Mouse (Mus musculus): ENCODE data around the gene Rgs10. TPM values are rescaled to one million over a fixed set of nuclear protein-coding genes. Genes with fewer than 3 reads are reported as not detected.

Rgs10 gene
- polyA plus RNA-seq (2015; fragmentation: Nextera tagmentation; extraction: Ambion mirVana): 31.7 and 32.3 TPM in 2 replicates

DNA sequence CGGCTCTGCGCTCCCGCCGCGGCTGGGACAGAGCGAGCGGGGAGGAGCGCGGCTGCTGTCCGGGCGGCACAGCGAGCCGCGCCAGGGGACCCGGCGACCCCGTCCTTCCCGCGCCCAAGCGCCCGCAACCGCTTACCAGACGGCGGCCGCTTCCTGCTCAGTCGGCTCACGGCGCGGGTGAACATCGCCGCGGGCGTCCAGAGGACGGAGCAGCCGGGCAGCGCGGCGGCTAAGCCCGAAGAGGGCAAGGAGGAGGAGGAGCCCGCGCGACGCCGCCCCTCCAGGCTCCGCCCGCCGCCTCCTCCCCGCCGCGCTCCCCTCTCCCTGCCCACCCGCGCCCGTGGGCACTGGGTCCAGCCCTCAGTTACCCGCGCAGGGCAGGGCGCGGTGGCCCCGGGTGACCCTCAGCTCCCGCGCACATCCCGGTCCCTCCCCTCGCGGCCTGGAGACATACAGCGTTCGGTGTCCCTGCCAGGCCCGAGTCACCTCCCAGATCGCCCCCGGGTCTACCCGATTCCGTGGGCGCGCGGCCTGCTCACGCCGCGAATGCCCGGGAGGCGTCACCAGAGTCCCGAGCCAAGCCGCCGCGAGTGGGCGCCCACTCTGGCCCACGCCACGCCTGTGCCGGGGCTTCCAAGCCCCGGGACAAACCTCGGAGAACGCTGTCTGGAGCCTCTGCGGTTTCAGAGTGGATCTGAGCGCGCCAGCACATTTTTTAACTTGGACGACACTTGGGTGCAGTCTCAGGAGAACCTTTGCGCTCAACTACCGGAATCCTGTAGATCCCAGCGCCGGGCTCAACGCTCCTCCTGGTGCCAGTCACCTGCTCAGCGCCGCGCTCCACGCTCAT is at the start of gene Rgs10:
Gene Rgs10 (minus strand): TSS at position 829 of the 850 bp plus-strand sequence.
- Histone ChIP-seq H3K4me3 (ENCODE audit: low read depth, low read length) (peak within 1 kb of the TSS; percentile 79), H3K27ac (ENCODE audit: low read depth) (peak within 1 kb of the TSS; percentile 22; the same call in 1 of the 2 replicates), H3K9me3 (ENCODE audit: low read length) (no peaks in the 10 kb centered on the region), H3K36me3 (replicated peaks; ENCODE audit: insufficient read depth, low read length) (no peaks in the 10 kb centered on the region), H3K4me1 (ENCODE audit: insufficient read depth) (peaks cover 25% of the 10 kb centered on the region), H3K9ac (replicated peaks) (peak within 1 kb of the TSS; percentile 74), H3K27me3 (ENCODE audit: insufficient read depth, low read length) (peaks cover 49% of the 10 kb centered on the region), H3K4me2 (ENCODE audit: low read depth, low read length) (peak within 1 kb of the TSS; percentile 100)
- peak; percentile 70 for DNase-seq
- no peak for TF ChIP-seq EP300 (IDR thresholded peaks at IDR 0.05; ENCODE audit: low read depth)
- TF ChIP-seq CTCF (IDR thresholded peaks at IDR 0.05; ENCODE audit: low read depth): 0 out of 2 replicates have a peak, but pooled peaks have one; percentile 7
- WGBS (ENCODE audit: insufficient replicate concordance): 4% methylated on average over 71 of the region's 102 CpGs
- peak; percentile 77 for ATAC-seq

DNA sequence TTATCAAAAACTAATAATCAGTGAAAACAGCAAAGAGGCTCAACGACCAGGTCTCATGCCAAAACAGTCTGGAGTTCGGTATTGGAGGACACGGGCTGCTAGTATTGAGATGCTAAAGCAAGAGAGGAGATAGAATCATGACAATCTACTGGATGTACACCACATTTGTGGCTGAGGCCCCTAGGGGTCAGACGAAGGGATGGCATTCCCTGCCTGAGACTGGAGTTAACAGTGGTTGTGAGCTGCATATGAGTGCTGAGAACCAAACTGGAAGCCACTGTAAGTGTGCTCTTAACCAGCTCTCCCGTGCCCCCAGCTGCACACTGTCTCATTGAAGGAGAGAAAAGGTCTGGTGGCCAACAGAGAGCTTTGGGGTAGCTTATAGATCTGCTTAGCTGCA is 43.8 kb upstream of the Rgs10 start:
- TF ChIP-seq CTCF (IDR thresholded peaks at IDR 0.05; ENCODE audit: low read depth) (peak; percentile 25; the same call in 1 of the 2 replicates), EP300 (IDR thresholded peaks at IDR 0.05; ENCODE audit: low read depth) (no peak)
- Histone ChIP-seq H3K4me3 (ENCODE audit: low read depth, low read length) (peak overlapping the region; percentile 92; the same call in 1 of the 2 replicates), H3K4me1 (ENCODE audit: insufficient read depth) (peaks cover 19% of the 10 kb centered on the region), H3K4me2 (ENCODE audit: low read depth, low read length) (peak overlapping the region; percentile 96), H3K36me3 (replicated peaks; ENCODE audit: insufficient read depth, low read length) (no peaks in the 10 kb centered on the region), H3K9ac (replicated peaks) (peak overlapping the region; percentile 90; the same call in 1 of the 2 replicates), H3K27ac (ENCODE audit: low read depth) (no peak overlapping the region), H3K27me3 (ENCODE audit: insufficient read depth, low read length) (no peaks in the 10 kb centered on the region), H3K9me3 (ENCODE audit: low read length) (no peaks in the 10 kb centered on the region)
- DNase-seq: no peak
- WGBS (ENCODE audit: insufficient replicate concordance): 61% methylated on average over 5 of the region's 5 CpGs
- no peak for ATAC-seq

DNA sequence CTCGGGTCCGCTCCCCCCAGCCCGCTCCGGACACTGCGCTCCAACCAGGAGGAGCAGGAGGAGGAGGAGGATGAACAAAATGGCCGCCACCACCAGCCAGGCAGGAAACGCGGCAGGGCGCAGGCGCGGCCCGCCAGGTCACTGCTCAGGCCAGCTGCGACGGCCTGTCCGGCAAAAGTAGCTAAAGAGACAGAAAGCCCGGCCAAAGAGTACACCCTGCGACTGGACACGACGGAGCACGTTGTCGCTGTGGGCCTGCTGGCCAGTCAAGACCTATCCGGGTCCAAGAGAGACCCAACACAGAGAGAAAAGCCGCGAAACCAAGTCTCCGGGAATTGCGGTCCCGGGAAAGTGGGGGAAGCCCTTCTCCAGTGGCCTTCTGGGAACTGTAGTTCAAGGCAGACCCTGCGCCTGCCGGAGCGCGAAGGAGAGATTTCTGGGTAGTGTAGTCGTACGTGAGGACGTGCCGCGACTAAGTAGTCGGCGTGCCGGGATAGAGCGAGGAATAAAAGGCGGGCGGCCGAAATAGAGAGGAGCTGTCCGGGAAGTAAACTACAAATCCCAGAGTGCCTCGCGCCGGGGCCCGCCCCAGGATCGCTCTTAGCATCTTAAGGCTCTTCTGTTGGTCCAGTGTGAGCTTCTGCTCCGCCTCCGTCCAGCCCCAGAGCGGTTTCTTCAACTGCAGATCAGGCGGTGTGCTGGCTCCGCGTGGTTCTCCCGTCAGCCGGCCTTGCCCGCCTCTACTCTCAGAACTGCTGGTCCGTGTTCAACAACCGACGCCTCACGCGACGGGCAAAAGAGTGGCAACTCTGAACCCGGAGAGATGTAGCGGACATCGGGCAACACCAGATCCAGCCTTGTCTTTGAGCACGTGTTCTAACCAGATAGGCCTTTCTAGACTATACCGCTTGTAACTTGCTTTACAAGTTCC is 43.0 kb upstream of the Rgs10 start, which contains the start of gene Tial1:
Gene Tial1 (minus strand): TSS at position 433 of the 931 bp plus-strand sequence.
- Histone ChIP-seq H3K27me3 (ENCODE audit: insufficient read depth, low read length) (no peaks in the 10 kb centered on the region), H3K9ac (replicated peaks) (peak within 1 kb of the TSS; percentile 90), H3K4me1 (ENCODE audit: insufficient read depth) (peaks cover 20% of the 10 kb centered on the region), H3K27ac (ENCODE audit: low read depth) (peak within 1 kb of the TSS; percentile 92), H3K4me3 (ENCODE audit: low read depth, low read length) (peak within 1 kb of the TSS; percentile 92), H3K36me3 (replicated peaks; ENCODE audit: insufficient read depth, low read length) (no peaks in the 10 kb centered on the region), H3K4me2 (ENCODE audit: low read depth, low read length) (peak within 1 kb of the TSS; percentile 96), H3K9me3 (ENCODE audit: low read length) (no peaks in the 10 kb centered on the region)
- peak; percentile 61; the same call in 1 of the 2 replicates for TF ChIP-seq EP300 (IDR thresholded peaks at IDR 0.05; ENCODE audit: low read depth)
- TF ChIP-seq CTCF (IDR thresholded peaks at IDR 0.05; ENCODE audit: low read depth): no peak
- DNase-seq (peak; percentile 97), ATAC-seq (peak; percentile 96)
- WGBS (ENCODE audit: insufficient replicate concordance): 2% methylated on average over 69 of the region's 69 CpGs

DNA sequence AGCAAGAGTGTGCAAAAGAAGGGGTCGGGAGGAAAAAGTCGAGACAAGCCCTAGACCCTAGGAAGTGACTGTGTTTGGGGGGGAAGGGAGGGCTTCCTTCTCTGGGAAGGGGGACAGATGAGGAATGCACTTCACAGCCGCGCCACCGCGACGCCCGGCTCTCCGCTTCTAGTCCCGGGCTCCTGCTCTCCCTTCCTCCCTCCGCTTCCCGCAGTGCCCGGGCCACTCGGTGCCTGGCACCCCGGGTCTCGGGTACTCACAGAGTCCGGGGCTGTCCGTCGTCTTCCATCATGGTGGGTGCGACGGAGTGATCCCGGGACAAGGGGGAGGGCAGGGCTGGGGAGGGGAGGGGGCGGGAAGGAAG is 42.3 kb upstream of the Rgs10 start:
- peak overlapping the region; percentile 96 for H3K4me2 ChIP-seq (ENCODE audit: low read depth, low read length)
- DNase-seq (no peak), ATAC-seq (peak; percentile 3; the same call in 1 of the 2 replicates)
- peaks cover 20% of the 10 kb centered on the region for H3K4me1 ChIP-seq (ENCODE audit: insufficient read depth)
- no peaks in the 10 kb centered on the region for H3K36me3 ChIP-seq (replicated peaks; ENCODE audit: insufficient read depth, low read length)
- peak overlapping the region; percentile 92 for H3K27ac ChIP-seq (ENCODE audit: low read depth)
- peak overlapping the region; percentile 92 for H3K4me3 ChIP-seq (ENCODE audit: low read depth, low read length)
- no peaks in the 10 kb centered on the region for H3K9me3 ChIP-seq (ENCODE audit: low read length)
- peak overlapping the region; percentile 90 for H3K9ac ChIP-seq (replicated peaks)
- no peaks in the 10 kb centered on the region for H3K27me3 ChIP-seq (ENCODE audit: insufficient read depth, low read length)
- WGBS (ENCODE audit: insufficient replicate concordance): 0% methylated on average over 20 of the region's 23 CpGs
- no peak for TF ChIP-seq CTCF (IDR thresholded peaks at IDR 0.05; ENCODE audit: low read depth)
- TF ChIP-seq EP300 (IDR thresholded peaks at IDR 0.05; ENCODE audit: low read depth): no peak

DNA sequence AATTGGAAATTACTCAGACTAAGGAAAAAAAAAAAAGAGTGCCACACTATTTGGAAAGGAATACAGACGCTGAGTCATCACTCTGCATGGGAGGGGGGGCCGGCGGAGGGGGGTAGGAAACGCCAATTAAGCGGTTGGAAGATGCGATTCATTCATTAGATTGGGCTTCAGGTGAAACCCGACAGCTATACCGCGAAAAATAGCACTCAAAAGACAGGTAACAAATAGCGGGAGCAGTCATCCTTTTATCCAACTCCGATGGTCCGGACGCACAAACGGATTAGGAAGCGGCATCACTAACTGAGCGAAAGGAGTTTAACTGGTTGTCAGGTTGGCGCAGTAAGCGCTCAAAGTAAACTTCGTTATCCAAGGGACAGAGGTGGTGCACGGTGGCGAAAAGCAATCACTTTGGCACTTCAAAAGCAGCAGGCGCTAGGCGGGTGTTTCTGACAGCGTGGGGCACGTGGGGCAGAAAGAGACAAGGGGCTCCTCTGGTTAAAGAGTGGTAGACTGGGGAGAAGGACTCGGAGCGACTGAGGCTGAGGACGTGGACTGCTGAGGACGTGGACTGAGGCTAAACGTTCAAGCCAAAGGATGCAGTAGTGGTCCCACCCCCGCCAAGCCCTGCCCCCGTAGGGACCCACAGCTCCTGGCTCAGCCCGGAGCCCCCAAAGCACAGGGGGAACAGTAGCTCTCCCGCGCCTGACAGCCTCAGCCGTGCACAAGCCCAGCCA is 41.7 kb upstream of the Rgs10 start:
- Histone ChIP-seq H3K9ac (replicated peaks) (peak overlapping the region; percentile 90), H3K27ac (ENCODE audit: low read depth) (peak overlapping the region; percentile 92), H3K27me3 (ENCODE audit: insufficient read depth, low read length) (no peaks in the 10 kb centered on the region), H3K4me2 (ENCODE audit: low read depth, low read length) (peak overlapping the region; percentile 96), H3K36me3 (replicated peaks; ENCODE audit: insufficient read depth, low read length) (no peaks in the 10 kb centered on the region), H3K4me3 (ENCODE audit: low read depth, low read length) (peak overlapping the region; percentile 92), H3K9me3 (ENCODE audit: low read length) (no peaks in the 10 kb centered on the region), H3K4me1 (ENCODE audit: insufficient read depth) (peaks cover 20% of the 10 kb centered on the region)
- DNase-seq (peak; percentile 62), ATAC-seq (no peak)
- no peak for TF ChIP-seq CTCF (IDR thresholded peaks at IDR 0.05; ENCODE audit: low read depth)
- peak; percentile 9; the same call in 1 of the 2 replicates for TF ChIP-seq EP300 (IDR thresholded peaks at IDR 0.05; ENCODE audit: low read depth)
- under 1% methylated on average over 36 of the region's 36 CpGs for WGBS (ENCODE audit: insufficient replicate concordance)
